Mouse (Mus musculus) adrenal gland, adult 2 months (tissue): Measurements from ENCODE around the gene Olfr44. TPM values are rescaled to one million over a fixed set of nuclear protein-coding genes. Genes with fewer than 3 reads are reported as not detected.

Experiments
- DNase-seq: peaks from one replicate; pipeline ENCODE4 v3.0.0; 2021
- long read RNA-seq: library from polyadenylated mRNA; stranded (forward); transcript quantifications from one replicate; pipeline ENCODE4 v2.0.0, GENCODE M21; 2021
- polyA plus RNA-seq: library from polyadenylated mRNA; depleted of rRNA; stranded (reverse); fragments of >200 nt; gene quantifications from 2 replicates; pipeline ENCODE4 v1.2.3, GENCODE M21; 2012; rRNA removed
- total RNA-seq, 2 experiments: library from RNA; stranded (reverse); gene quantifications; 2 replicates each; pipeline ENCODE4 v1.2.3; 2021

The Olfr44 gene
- total RNA-seq (not detected), polyA plus RNA-seq (not detected in 2 replicates)
- long read RNA-seq = 0 reads

GRCm38 (mm10) chr9:39493895-39494294 lies at the start of gene Olfr44:
TSS of gene Olfr44 (minus strand) at chr9:39493995.
- no peak for DNase-seq

GRCm38 (mm10) chr9:39523616-39524285 lies 30.0 kb upstream of the Olfr44 start:
- no peak for DNase-seq

- no peak for DNase-seq
Measured at GRCm38 (mm10) chr9:39518595-39518994, 24.8 kb upstream of the Olfr44 start.

DNA sequence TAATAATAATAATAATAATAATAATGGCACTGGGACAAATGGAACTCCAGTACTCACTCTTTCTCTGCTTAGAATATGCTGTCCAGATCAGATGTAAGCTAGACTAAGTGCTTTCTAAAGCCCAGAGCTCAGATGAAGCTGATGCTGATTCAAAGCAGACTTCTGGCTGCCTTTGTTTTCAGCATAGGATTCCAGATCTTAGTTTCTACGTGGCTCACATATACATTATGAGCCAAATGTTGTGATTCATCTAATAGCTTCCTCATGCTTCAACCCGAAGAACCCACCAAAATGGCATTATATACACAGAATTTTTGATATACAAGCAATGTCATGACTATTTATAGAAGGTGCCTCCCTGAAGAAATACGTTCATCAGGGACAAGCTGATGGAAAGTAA lies 21.7 kb upstream of the Olfr44 start, which contains the start of gene Olfr957:
TSS of gene Olfr957 (minus strand) at position 279 of the 400 bp plus-strand sequence.
- DNase-seq = no peak

GRCm38 (mm10) chr9:39509412-39509811 lies 15.6 kb upstream of the Olfr44 start:
- DNase-seq = no peak

DNA sequence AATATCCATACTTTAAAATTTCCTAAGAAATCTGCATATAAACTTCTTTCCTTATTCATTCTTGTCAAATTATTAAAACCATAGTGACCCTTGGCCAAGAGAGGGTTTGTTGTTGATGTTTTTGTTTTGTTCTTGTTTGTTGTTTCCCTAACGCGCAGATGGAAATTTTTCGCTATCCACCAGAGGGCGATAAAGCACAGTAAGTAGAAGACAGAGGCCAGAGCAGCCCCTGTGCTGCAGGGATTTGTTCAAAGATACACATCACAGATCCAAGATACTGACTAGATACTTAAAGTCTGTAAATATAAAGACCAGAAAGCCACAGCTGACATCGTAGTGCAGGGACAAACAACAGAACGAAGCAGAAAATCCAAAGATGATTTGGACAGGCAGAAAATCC lies 15.2 kb upstream of the Olfr44 start:
- peak; percentile 28 for DNase-seq

GRCm38 (mm10) chr9:39471844-39472243 lies 22.0 kb downstream of the Olfr44 start, which contains the start of gene Olfr955:
TSS of gene Olfr955 (minus strand) at chr9:39471944.
- no peak for DNase-seq

DNA sequence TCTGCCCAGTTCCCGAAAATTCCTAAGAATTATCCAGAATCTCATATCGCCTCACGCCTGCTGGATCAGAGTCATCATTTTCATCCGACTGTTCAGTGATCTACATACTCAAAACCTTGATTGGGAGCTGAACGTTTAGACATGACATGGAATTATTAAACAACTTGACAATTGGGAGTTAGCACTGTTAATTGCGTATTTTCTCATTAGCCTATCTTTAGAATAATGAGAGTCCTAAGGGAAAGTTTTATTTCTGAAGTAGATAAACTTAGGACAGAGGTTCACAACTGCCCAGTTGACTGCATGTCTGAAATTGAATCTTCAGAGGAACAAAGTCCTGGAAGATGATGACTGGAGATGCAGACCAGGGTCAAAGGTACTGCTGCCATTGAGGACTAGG lies 37.4 kb downstream of the Olfr44 start, which contains the start of gene Olfr954:
TSS of gene Olfr954 (plus strand) at position 301 of the 400 bp plus-strand sequence.
- no peak for DNase-seq

Other genes with a start within 250 kb of the Olfr44 start
- gene Olfr1537, start 244.0 kb downstream of the Olfr44 start, total RNA-seq = not detected
- not detected in 2 replicates for gene Olfr1537, start 244.0 kb downstream of the Olfr44 start, polyA plus RNA-seq
- not detected for gene Olfr945, start 217.2 kb downstream of the Olfr44 start, total RNA-seq
- gene Olfr945, start 217.2 kb downstream of the Olfr44 start, polyA plus RNA-seq = not detected in 2 replicates
- not detected for gene Olfr948, start 167.9 kb downstream of the Olfr44 start, total RNA-seq
- gene Olfr948, start 167.9 kb downstream of the Olfr44 start, polyA plus RNA-seq = not detected in 2 replicates
- gene Olfr951, start 106.6 kb downstream of the Olfr44 start, total RNA-seq = not detected
- not detected in 2 replicates for gene Olfr951, start 106.6 kb downstream of the Olfr44 start, polyA plus RNA-seq
- not detected for gene Olfr952, start 66.8 kb downstream of the Olfr44 start, total RNA-seq
- not detected in 2 replicates for gene Olfr952, start 66.8 kb downstream of the Olfr44 start, polyA plus RNA-seq
- not detected for gene Olfr954, start 37.3 kb downstream of the Olfr44 start, total RNA-seq
- gene Olfr954, start 37.3 kb downstream of the Olfr44 start, polyA plus RNA-seq = not detected in 2 replicates
- not detected for gene Olfr955, start 22.1 kb downstream of the Olfr44 start, total RNA-seq
- gene Olfr955, start 22.1 kb downstream of the Olfr44 start, polyA plus RNA-seq = not detected in 2 replicates
- gene Olfr957, start 21.8 kb upstream of the Olfr44 start, total RNA-seq = not detected
- not detected in 2 replicates for gene Olfr957, start 21.8 kb upstream of the Olfr44 start, polyA plus RNA-seq
- gene Olfr958, start 60.1 kb upstream of the Olfr44 start, total RNA-seq = not detected
- gene Olfr958, start 60.1 kb upstream of the Olfr44 start, polyA plus RNA-seq = not detected in 2 replicates
- gene Olfr959, start 81.6 kb upstream of the Olfr44 start, total RNA-seq = not detected
- gene Olfr959, start 81.6 kb upstream of the Olfr44 start, polyA plus RNA-seq = not detected in 2 replicates
- gene AW551984, start 110.4 kb upstream of the Olfr44 start, total RNA-seq = 10 to 100 TPM in 1 of 2 experiments, 1 to 10 TPM in 1; 9.0 to 12.1 TPM
- gene AW551984, start 110.4 kb upstream of the Olfr44 start, polyA plus RNA-seq = 9.0 and 15.0 TPM in 2 replicates
- gene Olfr148, start 116.7 kb upstream of the Olfr44 start, total RNA-seq = not detected
- gene Olfr148, start 116.7 kb upstream of the Olfr44 start, polyA plus RNA-seq = not detected in 2 replicates
- not detected for gene Olfr960, start 127.4 kb upstream of the Olfr44 start, total RNA-seq
- gene Olfr960, start 127.4 kb upstream of the Olfr44 start, polyA plus RNA-seq = not detected in 2 replicates
- gene Olfr961, start 151.1 kb upstream of the Olfr44 start, total RNA-seq = not detected
- gene Olfr961, start 151.1 kb upstream of the Olfr44 start, polyA plus RNA-seq = not detected in 2 replicates
- gene Olfr963, start 173.2 kb upstream of the Olfr44 start, total RNA-seq = not detected
- not detected in 2 replicates for gene Olfr963, start 173.2 kb upstream of the Olfr44 start, polyA plus RNA-seq
- not detected for gene Olfr149, start 213.1 kb upstream of the Olfr44 start, total RNA-seq
- gene Olfr149, start 213.1 kb upstream of the Olfr44 start, polyA plus RNA-seq = not detected in 2 replicates
- gene Olfr965, start 217.4 kb upstream of the Olfr44 start, total RNA-seq = not detected
- not detected in 2 replicates for gene Olfr965, start 217.4 kb upstream of the Olfr44 start, polyA plus RNA-seq
- gene Olfr150, start 237.0 kb upstream of the Olfr44 start, total RNA-seq = not detected
- gene Olfr150, start 237.0 kb upstream of the Olfr44 start, polyA plus RNA-seq = not detected in 2 replicates